Mouse (Mus musculus) limb, embryonic 14.5 days (tissue): ENCODE results near the gene Thegl. TPM values are rescaled to one million over a fixed set of nuclear protein-coding genes. Genes with fewer than 3 reads are reported as not detected.

Experiments used
- ATAC-seq: fragments of 200-750 bp; cut with Nextera tagmentation; 2 replicates; pipeline ENCODE4 v1.8.0; 2017; ENCODE audit warnings: low read depth, moderate number of reproducible peaks, moderate TSS enrichment; ENCODE audit not compliant: low FRiP score
- DNase-seq: peaks from one replicate; pipeline ENCODE4 v3.0.0-alpha.2; 2015; ENCODE audit warnings: low spot score
- H3K27ac ChIP-seq: fragments of 300-500 bp; sonication (generic); replicated peaks from 2 replicates; pipeline ENCODE4 v1.5.1; 2014; ENCODE audit warnings: low read depth, mild to moderate bottlenecking, low read length, moderate library complexity, mixed read lengths
- H3K27me3 ChIP-seq: fragments of 300-500 bp; sonication (generic); 2 replicates; pipeline ENCODE4 v1.6.1; 2014; ENCODE audit warnings: low read length, mixed read lengths; ENCODE audit not compliant: control insufficient read depth, insufficient read depth
- H3K36me3 ChIP-seq: fragments of 300-500 bp; sonication (generic); 2 replicates; pipeline ENCODE4 v1.6.1; 2014; ENCODE audit warnings: mild to moderate bottlenecking, low read length, moderate library complexity, mixed read lengths; ENCODE audit not compliant: control insufficient read depth, insufficient read depth
- H3K4me1 ChIP-seq: fragments of 300-500 bp; sonication (generic); 2 replicates; pipeline ENCODE4 v1.6.1; 2014; ENCODE audit warnings: antibody characterized with exemption, low read length, mixed read lengths; ENCODE audit not compliant: control insufficient read depth, insufficient read depth
- H3K4me2 ChIP-seq: fragments of 300-500 bp; sonication (generic); replicated peaks from 2 replicates; pipeline ENCODE4 v1.6.1; 2014; ENCODE audit warnings: low read depth, mild to moderate bottlenecking, low read length, moderate library complexity; ENCODE audit not compliant: severe bottlenecking
- H3K4me3 ChIP-seq: fragments of 300-500 bp; sonication (generic); replicated peaks from 2 replicates; pipeline ENCODE4 v1.5.1; 2014; ENCODE audit warnings: low read length
- H3K9ac ChIP-seq: fragments of 300-500 bp; sonication (generic); 2 replicates; pipeline ENCODE4 v1.6.1; 2014; ENCODE audit warnings: mild to moderate bottlenecking, low read depth, low read length, moderate library complexity; ENCODE audit not compliant: severe bottlenecking
- H3K9me3 ChIP-seq: fragments of 300-500 bp; sonication (generic); 2 replicates; pipeline ENCODE4 v1.6.1; 2016; ENCODE audit warnings: low read length; ENCODE audit not compliant: control insufficient read depth
- POLR2A ChIP-seq: fragments of 200-500 bp; IDR thresholded peaks from 2 replicates; pipeline ENCODE4 v1.8.0; 2012; ENCODE audit warnings: inconsistent platforms, mild to moderate bottlenecking, moderate library complexity, borderline replicate concordance; ENCODE audit not compliant: insufficient read depth, insufficient read length; ENCODE audit errors: extremely low read depth
- WGBS: fragments of 180-500 bp; shearing (Covaris S2); extraction: QIAGEN DNeasy Blood & Tissue Kit; methylation state at CpG from one replicate; pipeline ENCODE4 v1.1.7; 2014; 5-methylcytosine and 5-hydroxymethylcytosine counted together
- polyA plus RNA-seq, 2 experiments: library from polyadenylated mRNA; depleted of rRNA in 1 of 2; stranded (reverse) in 1 of 2; unstranded in 1 of 2; fragments of >200 nt; fragmentation: Nextera tagmentation in 1 of 2; extraction: Ambion mirVana in 1 of 2; gene quantifications; 2 replicates each; pipeline versions ENCODE4 v1.2.1 to v1.2.3; 2012 to 2014

Gene Thegl
- polyA plus RNA-seq, 2 experiments = 0.13 TPM; not detected in 1

- H3K36me3 ChIP-seq = no peaks in the 10 kb centered on the region
- no peak for ATAC-seq
Measured at GRCm38 (mm10) chr5:77098874-77099273, 83.1 kb downstream of the Thegl start.

GRCm38 (mm10) chr5:77099317-77099996 lies 83.6 kb downstream of the Thegl start:
- no peaks in the 10 kb centered on the region for H3K9me3 ChIP-seq
- H3K27me3 ChIP-seq = no peaks in the 10 kb centered on the region
- H3K9ac ChIP-seq = no peak overlapping the region
- no peak overlapping the region for H3K4me3 ChIP-seq
- 51% methylated on average over 11 of the region's 11 CpGs for WGBS
- H3K4me2 ChIP-seq = no peak overlapping the region
- ATAC-seq (no peak), DNase-seq (no peak)
- no peaks in the 10 kb centered on the region for H3K4me1 ChIP-seq
- H3K36me3 ChIP-seq = no peaks in the 10 kb centered on the region
- no peak overlapping the region for H3K27ac ChIP-seq
- no peak for TF ChIP-seq POLR2A

More at GRCm38 (mm10) chr5:77098874-77099273, 83.1 kb downstream of the Thegl start:
- Histone ChIP-seq H3K4me3 (no peak overlapping the region), H3K4me1 (0 out of 2 replicates have a peak, but pooled peaks cover 3% of the 10 kb centered on the region), H3K4me2 (no peak overlapping the region), H3K9ac (no peak overlapping the region), H3K27ac (no peak overlapping the region), H3K27me3 (0 out of 2 replicates have a peak, but pooled peaks cover 2% of the 10 kb centered on the region), H3K9me3 (no peaks in the 10 kb centered on the region)
- TF ChIP-seq POLR2A = no peak
- no peak for DNase-seq
- WGBS = 82% methylated on average over 3 of the region's 3 CpGs

- Histone ChIP-seq H3K4me3 (no peak overlapping the region), H3K4me1 (no peaks in the 10 kb centered on the region), H3K4me2 (no peak overlapping the region), H3K9me3 (no peaks in the 10 kb centered on the region), H3K27ac (no peak overlapping the region), H3K9ac (no peak overlapping the region), H3K27me3 (no peaks in the 10 kb centered on the region), H3K36me3 (no peaks in the 10 kb centered on the region)
- no peak for ATAC-seq
- 80% methylated on average over 6 of the region's 6 CpGs for WGBS
- no peak for DNase-seq
- TF ChIP-seq POLR2A = no peak
Measured at GRCm38 (mm10) chr5:77099997-77100380, 84.2 kb downstream of the Thegl start.

- no peaks in the 10 kb centered on the region for H3K27me3 ChIP-seq
- H3K4me2 ChIP-seq = no peak overlapping the region
- no peak overlapping the region for H3K27ac ChIP-seq
- H3K4me3 ChIP-seq = no peak overlapping the region
- DNase-seq (no peak), ATAC-seq (no peak)
- H3K36me3 ChIP-seq = no peaks in the 10 kb centered on the region
- TF ChIP-seq POLR2A = no peak
- H3K9me3 ChIP-seq = no peaks in the 10 kb centered on the region
- 80% methylated on average over 6 of the region's 6 CpGs for WGBS
- H3K4me1 ChIP-seq = no peaks in the 10 kb centered on the region
- H3K9ac ChIP-seq = no peak overlapping the region
Measured at GRCm38 (mm10) chr5:77100691-77101090, 84.9 kb downstream of the Thegl start.

GRCm38 (mm10) chr5:77102522-77103365 lies 86.9 kb downstream of the Thegl start:
- H3K4me2 ChIP-seq = no peak overlapping the region
- H3K9ac ChIP-seq = no peak overlapping the region
- H3K36me3 ChIP-seq = no peaks in the 10 kb centered on the region
- ATAC-seq (no peak), DNase-seq (no peak)
- WGBS = 82% methylated on average over 15 of the region's 15 CpGs
- TF ChIP-seq POLR2A = no peak
- H3K9me3 ChIP-seq = no peaks in the 10 kb centered on the region
- no peaks in the 10 kb centered on the region for H3K27me3 ChIP-seq
- H3K4me3 ChIP-seq = no peak overlapping the region
- no peak overlapping the region for H3K27ac ChIP-seq
- no peaks in the 10 kb centered on the region for H3K4me1 ChIP-seq
